Mouse (Mus musculus): ENCODE data around the gene Mapkapk5.

DNA sequence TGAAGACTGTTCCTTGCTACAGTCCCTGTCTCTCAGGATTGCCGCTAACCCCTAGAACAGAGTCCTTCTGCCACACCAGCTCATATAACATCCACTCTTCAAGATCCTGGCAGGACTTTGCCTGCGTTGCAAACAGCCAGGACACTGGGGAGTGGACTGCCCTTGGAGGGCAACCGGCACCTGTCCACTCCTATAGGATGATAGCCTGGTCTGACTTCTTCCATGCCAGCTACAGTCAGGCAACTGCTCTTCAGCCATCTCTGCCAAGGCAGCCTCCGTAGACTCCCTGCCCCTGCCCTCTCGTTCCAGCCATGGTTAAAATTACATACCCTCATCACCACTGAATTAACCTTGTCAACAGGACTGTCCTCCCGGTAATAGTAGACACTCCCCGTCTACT, 3.5 kb upstream of the Mapkapk5 start:
- TF ChIP-seq GATA1 (IDR thresholded peaks at IDR 0.05; ENCODE audit: low read length): no peak
- TF ChIP-seq TAL1 (IDR thresholded peaks at IDR 0.05; ENCODE audit: low read length): no peak

Measured in erythroblast, embryonic 14.5 days (primary cell).